Mouse (Mus musculus): Measurements from ENCODE around the gene Pde8b.
"Not testable (repeated sequence)": the region's sequence is repeated elsewhere in the genome, so short reads cannot be mapped to it uniquely, and the experiment has no call there.

Pde8b gene

DNA sequence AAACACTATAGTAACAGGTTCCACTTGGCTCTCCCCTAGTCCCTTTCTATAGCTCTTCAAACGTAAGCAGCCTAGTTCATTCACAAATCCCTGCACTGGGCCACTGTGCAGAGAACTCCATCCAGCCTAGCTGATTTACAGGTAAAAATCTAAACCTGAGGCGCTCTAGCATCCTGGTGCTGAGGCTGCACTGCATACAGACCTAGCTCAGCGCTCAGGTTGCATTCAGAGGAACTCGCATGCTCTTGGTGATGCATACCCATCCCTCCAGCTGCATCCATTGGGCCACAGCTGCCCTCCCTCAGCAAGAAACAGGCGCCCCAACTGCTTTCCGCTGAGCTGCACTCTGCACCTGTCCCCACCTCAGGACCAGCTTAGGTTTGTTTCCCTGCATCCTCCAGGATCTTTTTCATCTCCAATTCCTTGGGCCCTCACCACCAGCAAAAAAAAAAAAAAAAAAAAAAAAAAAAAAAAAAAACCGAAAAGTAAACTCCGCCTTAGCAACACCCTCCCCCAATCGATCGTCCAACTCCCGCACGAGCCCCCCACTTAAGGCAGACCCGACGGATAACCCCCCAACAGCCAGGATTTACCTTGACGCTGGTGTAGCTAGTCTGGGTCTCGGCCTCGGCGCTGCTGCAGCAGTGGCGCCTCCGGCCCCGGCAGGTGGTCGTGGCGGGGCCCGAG, 28.1 kb downstream of the Pde8b start:
- DNase-seq (ENCODE audit: low spot score in 2 of 2), result peak in 1 of 2 experiments; percentile 20

DNA sequence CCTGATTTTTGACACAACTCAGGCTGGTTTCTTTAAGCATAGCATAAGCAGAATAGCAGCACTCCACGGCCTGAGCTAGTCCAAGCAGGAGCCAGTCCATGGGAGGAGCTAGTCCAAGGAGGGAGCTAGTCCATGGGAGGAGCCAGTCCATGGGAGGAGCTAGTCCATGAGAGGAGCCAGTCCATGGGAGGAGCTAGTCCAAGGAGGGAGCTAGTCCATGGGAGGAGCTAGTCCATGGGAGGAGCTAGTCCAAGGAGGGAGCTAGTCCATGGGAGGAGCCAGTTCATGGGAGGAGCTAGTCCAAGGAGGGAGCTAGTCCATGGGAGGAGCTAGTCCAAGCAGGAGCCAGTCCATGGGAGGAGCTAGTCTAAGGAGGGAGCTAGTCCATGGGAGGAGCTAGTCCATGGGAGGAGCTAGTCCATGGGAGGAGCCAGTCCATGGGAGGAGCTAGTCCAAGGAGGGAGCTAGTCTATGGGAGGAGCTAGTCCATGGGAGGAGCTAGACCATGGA, 34.4 kb downstream of the Pde8b start:
- DNase-seq (ENCODE audit: low spot score in 2 of 2), result not testable (repeated sequence)

- DNase-seq (ENCODE audit: low spot score in 2 of 2), result no peak
Observed at GRCm38 (mm10) chr13:95212320-95212719, 37.8 kb downstream of the Pde8b start.

GRCm38 (mm10) chr13:95207301-95207700, 42.8 kb downstream of the Pde8b start:
- DNase-seq (ENCODE audit: low spot score in 2 of 2), result not testable (repeated sequence)

- DNase-seq (ENCODE audit: low spot score in 2 of 2), result no peak
Observed at GRCm38 (mm10) chr13:95202151-95202758, 47.9 kb downstream of the Pde8b start.

DNA sequence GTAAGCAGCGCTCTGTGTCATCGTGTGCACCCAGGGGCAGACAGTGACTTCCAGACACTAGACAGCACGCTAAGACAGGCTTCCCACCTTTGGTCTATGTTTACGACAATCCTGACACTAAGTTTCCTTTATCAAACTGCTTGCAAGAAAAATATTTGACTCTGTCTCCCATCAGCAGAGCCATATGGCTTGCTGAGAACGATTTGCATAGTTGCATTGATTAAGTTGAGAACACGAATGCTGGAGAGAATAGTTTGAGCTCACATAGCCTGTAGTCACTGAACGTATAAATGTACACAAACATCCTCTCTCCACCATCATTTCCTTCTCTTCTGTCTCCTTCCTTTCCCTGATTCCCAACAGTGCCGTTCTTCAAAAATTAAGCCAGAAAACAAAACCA, 49.3 kb downstream of the Pde8b start:
- DNase-seq (ENCODE audit: low spot score in 2 of 2), result no peak

DNA sequence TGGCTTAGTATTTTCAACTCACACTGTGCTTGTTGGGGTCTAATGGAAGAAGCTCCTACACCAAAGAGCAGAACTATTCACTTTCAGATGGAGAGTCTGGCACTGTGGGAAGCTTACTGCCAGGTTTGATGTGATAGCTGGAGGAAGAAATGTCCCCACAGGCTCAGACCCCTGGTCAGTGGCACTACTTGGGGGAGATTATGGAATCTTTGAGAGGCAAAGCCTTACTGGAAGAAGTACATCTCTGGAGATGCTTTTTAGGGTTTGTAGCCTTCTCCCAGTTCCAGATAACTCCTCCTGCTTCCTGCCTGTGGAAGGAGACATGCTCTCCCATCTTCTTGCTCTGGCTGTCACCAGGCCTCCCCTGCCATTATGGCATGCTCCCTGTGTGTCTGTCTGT, 50.1 kb downstream of the Pde8b start:
- no peak for DNase-seq (ENCODE audit: low spot score in 2 of 2)

DNA sequence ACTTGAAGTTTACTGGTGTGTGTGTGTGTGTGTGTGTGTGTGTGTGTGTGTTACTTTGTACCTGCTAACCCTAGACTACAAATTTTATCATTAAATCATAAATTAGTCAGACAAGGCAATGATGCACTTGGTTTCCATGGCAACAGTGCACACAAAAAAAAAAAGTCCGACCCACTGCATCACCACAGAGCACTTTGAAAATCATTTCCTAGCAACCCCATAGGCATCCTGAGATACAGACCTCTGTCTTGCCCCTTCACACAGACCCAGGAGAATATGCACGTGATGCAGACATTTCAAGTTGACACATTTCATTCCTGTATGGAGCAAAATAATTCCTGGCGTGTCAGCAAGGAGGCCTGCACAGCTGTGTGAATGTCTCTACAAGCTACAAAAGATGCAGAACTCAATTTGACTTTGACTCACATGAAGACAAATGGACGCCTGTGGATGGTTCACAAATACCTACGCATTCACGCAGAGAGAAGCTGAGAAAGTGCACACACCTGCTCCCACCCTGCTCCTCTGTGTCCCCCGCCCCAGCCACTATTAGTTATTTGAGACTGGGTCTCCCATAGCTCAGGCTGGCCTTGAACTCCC, 53.9 kb downstream of the Pde8b start:
- no peak for DNase-seq (ENCODE audit: low spot score in 2 of 2)

GRCm38 (mm10) chr13:95191951-95192350, 58.2 kb downstream of the Pde8b start:
- no peak for DNase-seq (ENCODE audit: low spot score in 2 of 2)

DNA sequence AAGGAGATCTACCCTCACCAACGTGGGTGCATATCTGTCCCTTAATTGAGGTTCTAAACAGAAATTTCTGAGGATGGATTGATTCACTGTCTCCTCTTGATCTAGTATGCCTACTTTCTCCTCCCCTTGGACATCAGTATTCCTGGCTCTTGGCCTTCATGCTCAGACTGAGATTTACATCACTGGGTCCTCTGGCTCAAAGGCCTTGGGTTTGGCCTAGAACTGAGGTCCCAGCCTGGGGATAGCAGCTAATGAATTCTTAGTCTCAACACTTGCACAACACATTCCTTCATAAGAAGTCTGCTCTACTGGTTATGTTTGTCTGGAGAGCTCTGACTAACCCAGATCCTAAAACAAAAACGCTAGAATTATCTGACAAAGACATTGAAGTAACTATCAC, 61.0 kb downstream of the Pde8b start:
- DNase-seq (ENCODE audit: low spot score in 2 of 2), result no peak

DNA sequence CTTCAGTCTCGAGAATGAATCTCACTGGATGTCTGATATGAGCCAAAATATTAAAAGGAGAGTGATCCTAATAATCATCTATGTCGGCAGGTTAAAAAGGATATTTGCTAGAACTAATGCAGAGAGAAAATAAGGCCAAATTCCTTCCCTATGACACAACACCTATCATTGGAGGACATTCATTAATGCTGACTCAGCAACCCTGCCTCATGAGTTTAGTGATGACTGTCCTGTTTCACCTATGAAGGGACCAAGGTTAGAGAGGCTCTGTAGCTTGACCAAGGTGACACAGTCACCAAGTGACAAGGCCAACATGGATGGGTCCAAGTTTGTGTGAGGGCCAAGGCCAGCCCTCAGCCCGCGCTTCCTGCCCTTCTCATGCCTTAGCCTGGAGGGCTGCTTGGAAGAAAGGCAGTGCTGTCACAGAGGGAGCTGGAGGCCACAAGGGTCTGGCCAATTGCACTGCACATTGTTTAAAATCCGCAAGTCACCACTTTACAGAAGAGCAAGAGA, 62.9 kb downstream of the Pde8b start:
- no peak for DNase-seq (ENCODE audit: low spot score in 2 of 2)

DNA sequence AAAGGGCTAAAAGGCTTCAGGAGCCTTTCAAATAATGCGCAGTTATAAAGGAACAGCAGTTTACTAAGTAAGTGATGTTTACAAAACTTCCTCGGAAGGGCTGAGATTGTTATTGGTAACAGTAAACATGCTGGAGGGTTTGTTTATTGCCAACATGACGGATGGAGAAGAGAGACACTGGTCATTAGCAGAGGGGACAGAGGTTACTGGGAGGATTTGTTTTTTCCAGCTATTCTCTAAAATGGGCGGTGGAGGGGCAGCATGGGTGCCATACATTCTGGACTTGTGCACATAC, 63.4 kb downstream of the Pde8b start:
- no peak for DNase-seq (ENCODE audit: low spot score in 2 of 2)

- DNase-seq (ENCODE audit: low spot score in 2 of 2), result no peak
Observed at GRCm38 (mm10) chr13:95185891-95186740, 64.0 kb downstream of the Pde8b start.

- no peak for DNase-seq (ENCODE audit: low spot score in 2 of 2)
Observed at GRCm38 (mm10) chr13:95183686-95184085, 66.5 kb downstream of the Pde8b start.

GRCm38 (mm10) chr13:95180208-95180607, 69.9 kb downstream of the Pde8b start:
- DNase-seq (ENCODE audit: low spot score in 2 of 2), result no peak

- no peak for DNase-seq (ENCODE audit: low spot score in 2 of 2)
Observed at GRCm38 (mm10) chr13:95177326-95177725, 72.8 kb downstream of the Pde8b start.

GRCm38 (mm10) chr13:95176399-95176798, 73.7 kb downstream of the Pde8b start:
- no peak for DNase-seq (ENCODE audit: low spot score in 2 of 2)

- no peak for DNase-seq (ENCODE audit: low spot score in 2 of 2)
Observed at GRCm38 (mm10) chr13:95174253-95174652, 75.9 kb downstream of the Pde8b start.

DNA sequence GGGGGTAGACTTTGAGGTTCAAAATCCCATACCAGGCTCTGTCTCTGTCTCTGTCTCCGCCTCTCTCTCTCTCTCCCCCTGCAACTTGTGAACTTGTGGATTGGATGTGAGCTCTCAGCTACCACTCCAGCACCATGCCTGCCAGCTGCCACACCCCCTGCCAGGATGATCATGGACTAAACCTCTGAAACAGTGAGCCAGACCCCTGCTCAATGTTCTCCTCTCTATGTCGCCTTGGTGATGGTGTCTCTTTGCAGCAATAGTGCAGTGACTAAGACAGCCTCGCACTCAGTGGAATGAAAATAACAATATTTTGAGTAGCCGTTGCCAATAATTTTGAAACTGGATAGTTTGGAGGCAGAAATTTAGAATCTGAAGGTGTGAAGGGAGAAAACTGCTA, 77.8 kb downstream of the Pde8b start:
- DNase-seq (ENCODE audit: low spot score in 2 of 2), result no peak

DNA sequence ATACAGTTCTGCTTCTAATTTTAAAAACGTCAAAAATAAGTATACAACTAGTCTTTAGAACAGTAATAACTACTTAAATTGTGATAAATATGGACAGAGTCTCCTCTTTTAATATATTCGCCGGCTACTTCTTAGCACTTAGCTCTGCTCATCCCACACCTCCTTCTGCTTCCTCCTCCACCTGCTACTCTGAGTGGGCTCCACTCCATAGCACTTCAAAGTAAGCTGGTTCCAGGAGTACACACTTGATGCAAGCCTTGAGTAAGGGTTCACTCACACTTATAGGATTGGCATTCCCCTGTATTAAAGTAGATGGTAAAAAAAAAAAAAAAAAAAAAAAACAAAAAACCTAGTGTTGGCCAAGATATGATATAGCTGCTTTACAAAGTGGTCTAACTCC, 89.9 kb downstream of the Pde8b start:
- DNase-seq (ENCODE audit: low spot score in 2 of 2), result no peak

GRCm38 (mm10) chr13:95158986-95159385, 91.2 kb downstream of the Pde8b start:
- no peak for DNase-seq (ENCODE audit: low spot score in 2 of 2)

DNA sequence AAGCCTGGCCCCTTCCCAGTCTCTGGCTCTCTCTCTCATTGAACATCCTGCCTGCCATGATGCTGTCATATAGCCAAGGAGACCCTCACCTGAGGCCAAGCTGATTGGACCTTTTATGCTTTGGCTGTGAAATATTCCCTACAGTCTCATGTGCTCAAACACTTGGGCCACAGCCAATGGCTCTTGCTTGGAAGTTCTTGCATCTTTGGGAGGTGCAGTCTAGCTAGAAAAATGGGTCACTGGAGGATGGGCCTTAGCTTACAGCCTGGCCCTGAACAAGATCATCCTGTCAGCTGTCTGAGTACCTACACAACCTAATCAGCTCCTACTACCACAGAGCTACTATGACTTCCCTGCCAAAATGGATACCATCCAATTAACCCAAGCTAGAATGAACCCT, 105.4 kb downstream of the Pde8b start:
- no peak for DNase-seq (ENCODE audit: low spot score in 2 of 2)
